Mouse (Mus musculus) spleen, adult 2 months (tissue): Measurements from ENCODE around the gene Zfp708.

ENCODE experiments used
- CTCF ChIP-seq: fragments of 200-500 bp; IDR thresholded peaks from 2 replicates; pipeline ENCODE4 v1.5.1; 2011; ENCODE audit warnings: mild to moderate bottlenecking, inconsistent platforms; ENCODE audit not compliant: insufficient read depth, insufficient read length, insufficient replicate concordance; ENCODE audit errors: extremely low read depth
- POLR2A ChIP-seq: fragments of 200-500 bp; IDR thresholded peaks from 2 replicates; pipeline ENCODE4 v1.6.1; 2011; ENCODE audit warnings: low read depth, low read length, inconsistent platforms

DNA sequence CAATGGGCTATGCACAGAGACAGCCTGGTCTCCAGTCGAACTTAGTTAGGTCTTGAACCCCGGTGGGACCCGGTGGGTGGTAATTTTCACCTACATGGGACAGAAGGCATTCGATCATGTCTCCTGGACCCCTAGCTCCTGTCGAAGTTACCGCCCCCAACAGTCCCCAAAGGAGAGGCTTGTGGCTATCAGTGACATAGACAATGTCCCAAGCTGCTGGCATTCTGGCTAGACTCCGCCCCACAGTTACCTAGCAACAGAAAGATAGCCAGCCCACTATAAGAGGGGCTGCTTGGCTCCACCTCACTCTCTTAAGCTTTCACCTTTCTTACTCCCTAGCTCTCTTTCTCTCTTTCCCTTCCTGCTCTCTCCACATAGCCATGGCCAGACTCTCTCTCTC lies 35.3 kb downstream of the Zfp708 start:
- TF ChIP-seq CTCF = no peak
- no peak for TF ChIP-seq POLR2A
